Mouse (Mus musculus): ENCODE results near the gene Spib.

The Spib gene

GRCm38 (mm10) chr7:44524502-44524901, 7.4 kb downstream of the Spib start, which contains the start of gene Mybpc2:
TSS of gene Mybpc2 (minus strand) at chr7:44524656.
- peak in 1 of 2 experiments; percentile 25 for DNase-seq

GRCm38 (mm10) chr7:44523056-44523455, 8.8 kb downstream of the Spib start:
- no peak for DNase-seq

GRCm38 (mm10) chr7:44521710-44522109, 10.2 kb downstream of the Spib start:
- peak; percentile 63 to 74 for DNase-seq

GRCm38 (mm10) chr7:44520990-44521389, 10.9 kb downstream of the Spib start:
- peak in 1 of 2 experiments; percentile 31 for DNase-seq

GRCm38 (mm10) chr7:44519240-44519913, 12.5 kb downstream of the Spib start:
- no peak for DNase-seq

- no peak for DNase-seq
Observed at GRCm38 (mm10) chr7:44507491-44507890, 24.4 kb downstream of the Spib start.

GRCm38 (mm10) chr7:44501563-44502115, 30.2 kb downstream of the Spib start:
- peak; percentile 45 to 74 for DNase-seq

GRCm38 (mm10) chr7:44500046-44500445, 31.8 kb downstream of the Spib start:
- no peak for DNase-seq

- no peak for DNase-seq
Observed at GRCm38 (mm10) chr7:44498922-44499321, 32.9 kb downstream of the Spib start.

- DNase-seq, result no peak
Observed at GRCm38 (mm10) chr7:44497361-44498055, 34.4 kb downstream of the Spib start.

GRCm38 (mm10) chr7:44496771-44497109, 35.1 kb downstream of the Spib start:
- no peak for DNase-seq

- DNase-seq, result peak; percentile 96 to 97
Observed at GRCm38 (mm10) chr7:44495992-44496770, 35.7 kb downstream of the Spib start, which contains the start of the genes Emc10 and Fam71e1. TSS of gene Emc10 (minus strand) at chr7:44496529. TSS of gene Fam71e1 (plus strand) at chr7:44496581.

GRCm38 (mm10) chr7:44495086-44495485, 36.8 kb downstream of the Spib start:
- DNase-seq, result peak in 1 of 2 experiments; percentile 2

GRCm38 (mm10) chr7:44494681-44495080, 37.2 kb downstream of the Spib start:
- peak in 1 of 2 experiments; percentile 4 for DNase-seq

GRCm38 (mm10) chr7:44492166-44492826, 39.6 kb downstream of the Spib start:
- DNase-seq, result peak in 1 of 2 experiments; percentile 4

- no peak for DNase-seq
Observed at GRCm38 (mm10) chr7:44491391-44491790, 40.5 kb downstream of the Spib start.

GRCm38 (mm10) chr7:44490281-44490680, 41.6 kb downstream of the Spib start:
- DNase-seq, result no peak

- peak in 1 of 2 experiments; percentile 2 for DNase-seq
Observed at GRCm38 (mm10) chr7:44488545-44488944, 43.3 kb downstream of the Spib start.

GRCm38 (mm10) chr7:44487936-44488335, 43.9 kb downstream of the Spib start:
- peak in 1 of 2 experiments; percentile 2 for DNase-seq

GRCm38 (mm10) chr7:44486927-44487575, 44.8 kb downstream of the Spib start:
- peak in 1 of 2 experiments; percentile 2 for DNase-seq

- no peak for DNase-seq
Observed at GRCm38 (mm10) chr7:44485572-44486195, 46.2 kb downstream of the Spib start.
